In the genomic region with DNA sequence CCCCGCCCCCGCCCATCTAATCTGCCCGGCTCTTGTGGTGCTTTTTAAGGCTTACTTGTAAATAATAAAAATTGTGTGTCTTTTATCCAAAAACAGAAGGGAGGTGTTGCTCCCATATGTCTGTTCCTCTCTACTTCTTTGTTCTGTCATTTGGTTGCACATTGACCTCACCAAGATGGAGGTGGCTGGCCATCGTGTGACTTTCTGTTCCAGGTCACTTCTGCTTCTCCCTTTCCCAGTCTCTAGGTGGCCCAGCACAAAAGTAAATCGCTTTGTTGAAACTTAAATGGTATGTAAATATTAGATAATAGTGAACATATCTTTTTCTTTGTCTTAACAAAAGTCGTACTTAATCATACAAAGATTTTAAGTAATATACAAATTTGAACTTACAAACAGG, we compare ENCODE assay signal across 8 mouse cellular contexts. TPM values are rescaled to one million over a fixed set of nuclear protein-coding genes. Genes with fewer than 3 reads are reported as not detected.
A peak's percentile ranks its signal among the peaks of the same experiment; 100 is the strongest.
DNase-seq lines count a peak whose midpoint lies in the region; ATAC-seq and TF ChIP-seq lines count a peak whose summit lies in the region.

No protein-coding gene starts in this region.

- no peaks in the 10 kb centered on the region for H3K27me3 ChIP-seq in heart, embryonic 15.5 days

- no peak for TF ChIP-seq CTCF in bone marrow macrophage, adult 2 months (IDR thresholded peaks at IDR 0.05; ENCODE audit: low read depth, low read length)

- no peak for ATAC-seq in heart, embryonic 15.5 days (replicated peaks; ENCODE audit: insufficient number of reproducible peaks, insufficient read depth, low FRiP score, low read depth)

- H3K4me1 ChIP-seq in bone marrow macrophage, adult 2 months (ENCODE audit: control insufficient read depth, insufficient read depth, low read length): no peaks in the 10 kb centered on the region
- H3K4me1 ChIP-seq in heart, embryonic 15.5 days (replicated peaks): 0 out of 2 replicates have a peak, but pooled peaks cover 4% of the 10 kb centered on the region

- H3K4me3 ChIP-seq in bone marrow macrophage, adult 2 months (ENCODE audit: insufficient read depth, low read length): peak overlapping the region; percentile 53
- H3K4me3 ChIP-seq in heart, embryonic 15.5 days: peak overlapping the region; percentile 73

- DNase-seq in left cerebral cortex, adult 9 months (ENCODE audit: low spot score in 2 of 2): peak; percentile 25 to 27
- no peak for DNase-seq in left cerebral cortex, adult 8-10 months (ENCODE audit: low spot score in 2 of 2)
- DNase-seq in lung, postnatal 10 days: peak; percentile 12
- DNase-seq in gastrocnemius, adult 18-20 months (ENCODE audit: low spot score): no peak
- DNase-seq in left cerebral cortex, postnatal 4 days: no peak
- DNase-seq in urinary bladder, postnatal 4 days (ENCODE audit: low spot score in 2 of 2): no peak

- 22% methylated on average over 6 of the region's 6 CpGs for WGBS in heart, embryonic 15.5 days

- peak overlapping the region; percentile 79 for H3K4me2 ChIP-seq in heart, embryonic 15.5 days

- peaks cover 21% of the 10 kb centered on the region for H3K9me3 ChIP-seq in heart, embryonic 15.5 days (replicated peaks)

- H3K9ac ChIP-seq in heart, embryonic 15.5 days: no peak overlapping the region

- peak overlapping the region; percentile 84 for H3K27ac ChIP-seq in bone marrow macrophage, adult 2 months (ENCODE audit: insufficient read depth, low read depth, low read length)
- peak overlapping the region; percentile 96; the same call in 1 of the 2 replicates for H3K27ac ChIP-seq in heart, embryonic 15.5 days

- TF ChIP-seq POLR2A in bone marrow macrophage, adult 2 months (IDR thresholded peaks at IDR 0.05; ENCODE audit: borderline replicate concordance, low read depth, low read length): no peak

- peaks cover 11% of the 10 kb centered on the region; the same call in 1 of the 2 replicates for H3K36me3 ChIP-seq in heart, embryonic 15.5 days

- intact Hi-C loops in left cerebral cortex, postnatal 4 days (cut with DNase I): loop anchor here (5.0 kb wide), 1 partner anchor 548 kb away; a partner anchor contains a TSS

RNA-seq across cellular contexts. Expression of a gene that starts 0.4 kb away (rescaled TPM):
- 10 to 100 TPM; 25.7 to 41.4 (median 34.9) TPM for total RNA-seq in left cerebral cortex, adult 8-10 months (2022)
- 74.3 and 77.8 TPM in 2 replicates for polyA plus RNA-seq in bone marrow macrophage, adult 2 months (2012; ENCODE audit: insufficient read depth, insufficient read length, missing spikeins)
- 8.0 and 11.1 TPM in 2 replicates for polyA plus RNA-seq in heart, embryonic 15.5 days (2015; fragmentation: Nextera tagmentation; extraction: Ambion mirVana)
- total RNA-seq in gastrocnemius, adult 18-20 months (2021): 1 to 10 TPM; 1.8 to 2.7 TPM
- total RNA-seq in left cerebral cortex, postnatal 4 days (2021): 10 to 100 TPM; 41.6 to 47.1 TPM

Comparison
In these comparisons a context has a peak if more than half of its experiments do, and no peak if none do; other contexts are left out.
1. DNase-seq: peak in left cerebral cortex, adult 9 months (2 of 2) and lung, postnatal 10 days (single experiment); none in left cerebral cortex, adult 8-10 months (0 of 2), gastrocnemius, adult 18-20 months (single experiment), left cerebral cortex, postnatal 4 days (single experiment) and urinary bladder, postnatal 4 days (0 of 2).
2. RNA of a gene that starts 0.4 kb away (total RNA-seq): 41.6 to 47.1 TPM in left cerebral cortex, postnatal 4 days and 25.7 to 41.4 TPM in left cerebral cortex, adult 8-10 months; 1.8 to 2.7 TPM in gastrocnemius, adult 18-20 months; every median in the first group is over 4 times any median in the second.